Mouse (Mus musculus): ENCODE data around the gene Stmn1. TPM values are rescaled to one million over a fixed set of nuclear protein-coding genes. Genes with fewer than 3 reads are reported as not detected.
A peak's percentile ranks its signal among the peaks of the same experiment; 100 is the strongest.

The Stmn1 gene
- polyA plus RNA-seq, 1 experiment from 2014 or later: 3,815 TPM

GRCm38 (mm10) chr4:134439919-134440318, 28.2 kb upstream of the Stmn1 start:
- Histone ChIP-seq H3K27me3 (ENCODE audit: control insufficient read depth, insufficient read depth, low read length) (no peaks in the 10 kb centered on the region), H3K4me3 (ENCODE audit: low read depth, low read length) (no peak overlapping the region), H3K27ac (ENCODE audit: low read depth, low read length) (no peak overlapping the region), H3K9ac (ENCODE audit: low read length) (no peak overlapping the region), H3K4me1 (ENCODE audit: control insufficient read depth, insufficient read depth, low read length) (no peaks in the 10 kb centered on the region), H3K36me3 (ENCODE audit: control insufficient read depth, insufficient read depth, low read length) (no peaks in the 10 kb centered on the region), H3K4me2 (ENCODE audit: low read depth) (no peak overlapping the region), H3K9me3 (ENCODE audit: control insufficient read depth, low read length) (no peaks in the 10 kb centered on the region)
- 84% methylated on average over 4 of the region's 4 CpGs for WGBS
- no peak for ATAC-seq (ENCODE audit: insufficient read depth, low FRiP score, low TSS enrichment)
- no peak for DNase-seq (ENCODE audit: low spot score)

GRCm38 (mm10) chr4:134442216-134442615, 25.9 kb upstream of the Stmn1 start:
- Histone ChIP-seq H3K4me3 (ENCODE audit: low read depth, low read length) (no peak overlapping the region), H3K4me2 (ENCODE audit: low read depth) (no peak overlapping the region), H3K9ac (ENCODE audit: low read length) (no peak overlapping the region), H3K36me3 (ENCODE audit: control insufficient read depth, insufficient read depth, low read length) (no peaks in the 10 kb centered on the region), H3K4me1 (ENCODE audit: control insufficient read depth, insufficient read depth, low read length) (no peaks in the 10 kb centered on the region), H3K9me3 (ENCODE audit: control insufficient read depth, low read length) (no peaks in the 10 kb centered on the region), H3K27me3 (ENCODE audit: control insufficient read depth, insufficient read depth, low read length) (no peaks in the 10 kb centered on the region), H3K27ac (ENCODE audit: low read depth, low read length) (no peak overlapping the region)
- ATAC-seq (ENCODE audit: insufficient read depth, low FRiP score, low TSS enrichment) (no peak), DNase-seq (ENCODE audit: low spot score) (no peak)
- 91% methylated on average over 4 of the region's 4 CpGs for WGBS

GRCm38 (mm10) chr4:134443589-134443988, 24.5 kb upstream of the Stmn1 start:
- no peaks in the 10 kb centered on the region for H3K27me3 ChIP-seq (ENCODE audit: control insufficient read depth, insufficient read depth, low read length)
- H3K4me1 ChIP-seq (ENCODE audit: control insufficient read depth, insufficient read depth, low read length): no peaks in the 10 kb centered on the region
- H3K9ac ChIP-seq (ENCODE audit: low read length): no peak overlapping the region
- no peaks in the 10 kb centered on the region for H3K9me3 ChIP-seq (ENCODE audit: control insufficient read depth, low read length)
- H3K4me3 ChIP-seq (ENCODE audit: low read depth, low read length): no peak overlapping the region
- 52% methylated on average over 7 of the region's 7 CpGs for WGBS
- H3K36me3 ChIP-seq (ENCODE audit: control insufficient read depth, insufficient read depth, low read length): no peaks in the 10 kb centered on the region
- no peak for DNase-seq (ENCODE audit: low spot score)
- no peak overlapping the region for H3K4me2 ChIP-seq (ENCODE audit: low read depth)
- no peak overlapping the region for H3K27ac ChIP-seq (ENCODE audit: low read depth, low read length)
- ATAC-seq (ENCODE audit: insufficient read depth, low FRiP score, low TSS enrichment): no peak

- ATAC-seq (ENCODE audit: insufficient read depth, low FRiP score, low TSS enrichment) (no peak), DNase-seq (ENCODE audit: low spot score) (no peak)
- no peak overlapping the region for H3K4me2 ChIP-seq (ENCODE audit: low read depth)
- H3K4me3 ChIP-seq (ENCODE audit: low read depth, low read length): no peak overlapping the region
- H3K36me3 ChIP-seq (ENCODE audit: control insufficient read depth, insufficient read depth, low read length): no peaks in the 10 kb centered on the region
- H3K27me3 ChIP-seq (ENCODE audit: control insufficient read depth, insufficient read depth, low read length): no peaks in the 10 kb centered on the region
- 65% methylated on average over 7 of the region's 7 CpGs for WGBS
- no peaks in the 10 kb centered on the region for H3K4me1 ChIP-seq (ENCODE audit: control insufficient read depth, insufficient read depth, low read length)
- no peak overlapping the region for H3K27ac ChIP-seq (ENCODE audit: low read depth, low read length)
- no peaks in the 10 kb centered on the region for H3K9me3 ChIP-seq (ENCODE audit: control insufficient read depth, low read length)
- H3K9ac ChIP-seq (ENCODE audit: low read length): no peak overlapping the region
Measured at GRCm38 (mm10) chr4:134444949-134445348, 23.2 kb upstream of the Stmn1 start.

- no peaks in the 10 kb centered on the region for H3K27me3 ChIP-seq (ENCODE audit: control insufficient read depth, insufficient read depth, low read length)
- no peak overlapping the region for H3K4me2 ChIP-seq (ENCODE audit: low read depth)
- WGBS: 9% methylated on average over 1 of the region's 1 CpGs
- no peak overlapping the region for H3K9ac ChIP-seq (ENCODE audit: low read length)
- no peak overlapping the region for H3K4me3 ChIP-seq (ENCODE audit: low read depth, low read length)
- H3K9me3 ChIP-seq (ENCODE audit: control insufficient read depth, low read length): no peaks in the 10 kb centered on the region
- DNase-seq (ENCODE audit: low spot score) (no peak), ATAC-seq (ENCODE audit: insufficient read depth, low FRiP score, low TSS enrichment) (no peak)
- no peak overlapping the region for H3K27ac ChIP-seq (ENCODE audit: low read depth, low read length)
- peaks cover 4% of the 10 kb centered on the region for H3K4me1 ChIP-seq (ENCODE audit: control insufficient read depth, insufficient read depth, low read length)
- H3K36me3 ChIP-seq (ENCODE audit: control insufficient read depth, insufficient read depth, low read length): no peaks in the 10 kb centered on the region
Measured at GRCm38 (mm10) chr4:134445489-134445888, 22.6 kb upstream of the Stmn1 start.

- WGBS: 52% methylated on average over 23 of the region's 23 CpGs
- H3K9me3 ChIP-seq (ENCODE audit: control insufficient read depth, low read length): no peaks in the 10 kb centered on the region
- H3K27me3 ChIP-seq (ENCODE audit: control insufficient read depth, insufficient read depth, low read length): no peaks in the 10 kb centered on the region
Measured at GRCm38 (mm10) chr4:134447966-134448365, 20.2 kb upstream of the Stmn1 start.

GRCm38 (mm10) chr4:134449595-134450391, 18.3 kb upstream of the Stmn1 start:
- ATAC-seq (ENCODE audit: insufficient read depth, low FRiP score, low TSS enrichment) (peak; percentile 48), DNase-seq (ENCODE audit: low spot score) (no peak)
- H3K4me1 ChIP-seq (ENCODE audit: control insufficient read depth, insufficient read depth, low read length): peaks cover 13% of the 10 kb centered on the region
- no peaks in the 10 kb centered on the region; the same call in 1 of the 2 replicates for H3K27me3 ChIP-seq (ENCODE audit: control insufficient read depth, insufficient read depth, low read length)
- peak overlapping the region; percentile 87 for H3K27ac ChIP-seq (ENCODE audit: low read depth, low read length)
- 26% methylated on average over 12 of the region's 13 CpGs for WGBS
- no peak overlapping the region for H3K4me2 ChIP-seq (ENCODE audit: low read depth)
- H3K36me3 ChIP-seq (ENCODE audit: control insufficient read depth, insufficient read depth, low read length): no peaks in the 10 kb centered on the region
- H3K4me3 ChIP-seq (ENCODE audit: low read depth, low read length): no peak overlapping the region
- no peaks in the 10 kb centered on the region for H3K9me3 ChIP-seq (ENCODE audit: control insufficient read depth, low read length)
- peak overlapping the region; percentile 30 for H3K9ac ChIP-seq (ENCODE audit: low read length)

More at GRCm38 (mm10) chr4:134447966-134448365, 20.2 kb upstream of the Stmn1 start:
- H3K9ac ChIP-seq (ENCODE audit: low read length): no peak overlapping the region
- DNase-seq (ENCODE audit: low spot score): no peak
- peaks cover 10% of the 10 kb centered on the region for H3K4me1 ChIP-seq (ENCODE audit: control insufficient read depth, insufficient read depth, low read length)
- no peak overlapping the region for H3K4me3 ChIP-seq (ENCODE audit: low read depth, low read length)
- ATAC-seq (ENCODE audit: insufficient read depth, low FRiP score, low TSS enrichment): no peak
- no peaks in the 10 kb centered on the region for H3K36me3 ChIP-seq (ENCODE audit: control insufficient read depth, insufficient read depth, low read length)
- no peak overlapping the region for H3K4me2 ChIP-seq (ENCODE audit: low read depth)
- no peak overlapping the region for H3K27ac ChIP-seq (ENCODE audit: low read depth, low read length)

GRCm38 (mm10) chr4:134450392-134451195, 17.5 kb upstream of the Stmn1 start:
- H3K27ac ChIP-seq (ENCODE audit: low read depth, low read length): peak overlapping the region; percentile 87
- ATAC-seq (ENCODE audit: insufficient read depth, low FRiP score, low TSS enrichment): peak; percentile 27; the same call in 1 of the 2 replicates
- peak; percentile 60 for DNase-seq (ENCODE audit: low spot score)
- H3K9me3 ChIP-seq (ENCODE audit: control insufficient read depth, low read length): no peaks in the 10 kb centered on the region
- H3K4me2 ChIP-seq (ENCODE audit: low read depth): no peak overlapping the region
- H3K9ac ChIP-seq (ENCODE audit: low read length): peak overlapping the region; percentile 30
- WGBS: 20% methylated on average over 20 of the region's 20 CpGs
- peaks cover 13% of the 10 kb centered on the region for H3K4me1 ChIP-seq (ENCODE audit: control insufficient read depth, insufficient read depth, low read length)
- H3K4me3 ChIP-seq (ENCODE audit: low read depth, low read length): no peak overlapping the region
- H3K36me3 ChIP-seq (ENCODE audit: control insufficient read depth, insufficient read depth, low read length): no peaks in the 10 kb centered on the region
- H3K27me3 ChIP-seq (ENCODE audit: control insufficient read depth, insufficient read depth, low read length): no peaks in the 10 kb centered on the region; the same call in 1 of the 2 replicates
